Mouse (Mus musculus) testis, adult 2 months (tissue): Measurements from ENCODE around the gene Tsc2.

ENCODE experiments used
- CTCF ChIP-seq: fragments of 200-500 bp; IDR thresholded peaks from 2 replicates; pipeline ENCODE4 v1.5.1; 2012; ENCODE audit warnings: low read depth, mild to moderate bottlenecking, inconsistent platforms, low read length, moderate library complexity; ENCODE audit not compliant: control insufficient read depth, insufficient read depth, insufficient replicate concordance
- POLR2A ChIP-seq: fragments of 200-500 bp; IDR thresholded peaks from 2 replicates; pipeline ENCODE4 v1.6.1; 2012; ENCODE audit warnings: low read depth, mild to moderate bottlenecking, inconsistent platforms, low read length, moderate library complexity; ENCODE audit not compliant: control insufficient read depth

- TF ChIP-seq CTCF, result no peak
- TF ChIP-seq POLR2A, result no peak
Measured at GRCm38 (mm10) chr17:24654969-24655368, 22.5 kb upstream of the Tsc2 start.
